Mouse (Mus musculus) spleen, adult 12 weeks (tissue): Measurements from ENCODE around the gene Sidt1.

ENCODE experiments used
- DNase-seq: peaks from one replicate; pipeline ENCODE4 v3.0.0; 2022; ENCODE audit warnings: low spot score

The Sidt1 gene

DNA sequence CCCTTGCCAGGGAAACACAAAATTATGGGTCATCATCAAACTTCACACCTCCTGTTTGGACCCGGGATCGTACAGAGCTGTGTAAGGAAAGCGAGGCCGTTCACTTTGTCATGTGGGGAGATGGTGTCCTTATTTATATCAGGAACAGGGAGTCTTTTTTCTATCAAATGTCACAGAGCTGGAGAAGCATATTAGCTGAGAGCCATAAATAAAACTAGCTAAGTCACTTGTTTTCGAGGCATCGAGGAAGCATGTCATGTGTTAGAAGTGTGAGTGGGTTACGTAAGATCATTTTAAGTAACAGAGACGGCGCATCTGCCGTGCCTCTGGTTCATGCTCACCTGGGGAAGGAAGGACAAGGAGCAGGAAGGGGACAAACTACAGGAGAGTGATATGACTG lies 83.0 kb downstream of the Sidt1 start:
- DNase-seq: no peak

DNA sequence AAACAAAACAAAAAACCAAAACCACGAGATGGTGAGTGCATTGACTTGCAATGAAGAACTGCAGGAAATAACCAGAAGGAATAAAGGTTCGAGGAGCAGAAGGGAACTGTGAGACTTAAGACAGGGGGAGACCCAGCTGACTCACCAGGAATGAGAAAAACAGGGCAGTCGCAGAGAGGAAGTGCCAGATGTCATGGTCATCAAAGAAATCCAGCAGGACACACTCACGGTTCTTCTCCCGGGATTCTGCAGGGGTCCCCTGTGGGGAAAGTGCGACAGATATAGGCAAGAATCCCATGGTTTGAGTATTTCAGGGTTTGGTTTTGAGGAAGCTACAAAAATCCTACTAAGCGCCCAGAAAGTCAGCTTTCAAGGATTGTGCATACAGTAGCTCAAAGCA lies 89.7 kb downstream of the Sidt1 start:
- DNase-seq: no peak

DNA sequence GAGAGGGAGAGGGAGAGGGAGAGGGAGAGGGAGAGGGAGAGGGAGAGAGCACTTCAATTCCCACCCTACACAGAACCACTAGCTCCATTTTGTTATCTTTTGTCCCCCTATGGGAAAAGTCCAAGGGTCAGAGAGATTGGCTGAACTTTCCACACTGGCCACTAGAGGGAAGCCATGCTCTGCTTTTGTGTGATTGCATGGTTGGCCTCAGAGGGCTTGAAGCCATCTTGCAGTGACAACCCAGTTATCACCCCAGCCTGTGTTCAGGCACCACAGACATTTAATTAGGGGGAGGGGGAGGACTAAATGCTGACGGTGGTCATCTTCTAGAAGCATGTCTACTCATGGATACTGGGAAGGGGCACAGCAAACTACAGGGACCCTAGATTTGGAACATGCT lies 90.4 kb downstream of the Sidt1 start:
- peak; percentile 38 for DNase-seq

DNA sequence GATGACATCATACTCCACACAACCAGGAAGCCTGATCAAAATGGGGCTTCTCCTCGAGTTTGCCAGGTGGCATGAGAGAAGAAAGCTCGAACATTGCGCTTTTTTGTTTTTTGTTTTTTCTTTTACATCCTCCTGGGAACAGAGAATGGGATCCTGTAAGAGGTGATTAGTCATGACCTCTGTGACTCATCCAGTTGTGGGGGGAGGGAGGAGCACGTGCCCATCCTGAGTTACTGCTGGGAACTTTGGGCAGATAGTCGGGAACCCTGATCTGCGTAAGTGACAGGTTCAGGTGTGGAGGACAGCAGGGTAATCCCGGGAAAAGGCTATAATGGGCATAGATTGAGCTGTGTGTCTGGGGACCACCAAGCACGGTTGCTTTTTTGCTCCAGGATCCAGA lies 92.6 kb downstream of the Sidt1 start:
- DNase-seq: no peak

DNA sequence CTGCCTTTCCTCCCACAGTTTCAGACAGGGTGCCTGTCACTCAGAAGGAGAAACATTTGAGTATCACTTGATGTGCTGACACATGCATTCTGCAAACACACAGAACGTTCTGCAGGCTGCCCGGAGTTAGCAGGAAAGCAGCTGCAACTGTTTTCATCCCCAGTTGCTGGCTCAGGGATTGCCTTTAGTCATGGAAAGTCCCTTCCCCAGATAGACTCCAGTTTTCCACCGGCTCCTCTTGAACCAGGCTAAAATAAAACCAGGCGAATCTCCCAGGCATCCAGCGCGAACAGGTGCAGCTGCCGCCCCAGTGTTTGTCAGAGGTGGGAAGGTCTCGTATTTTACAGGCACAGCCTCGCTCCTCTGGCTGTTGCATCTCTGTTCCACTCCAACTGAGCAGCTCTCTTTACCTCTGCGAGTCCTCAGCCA lies 94.1 kb downstream of the Sidt1 start:
- DNase-seq: no peak

DNA sequence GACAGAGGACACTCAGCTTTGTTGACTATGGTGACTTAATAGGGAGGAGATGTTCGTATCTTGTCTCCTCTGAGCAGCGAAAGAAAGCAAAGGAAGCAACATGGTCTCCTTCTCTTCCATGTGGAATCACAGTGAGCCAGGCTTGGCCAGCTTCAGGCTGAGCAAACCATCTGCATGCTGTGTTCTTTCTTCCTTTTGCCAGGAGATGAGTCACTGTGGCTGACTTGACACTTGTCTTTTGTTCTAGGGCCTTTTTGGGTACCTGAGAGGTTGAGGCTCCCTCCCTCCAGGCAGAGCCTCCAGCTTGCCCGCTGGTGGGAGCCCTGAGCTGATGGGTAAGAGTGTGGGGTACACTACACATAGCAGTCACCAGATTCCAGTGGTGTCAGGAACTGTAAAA lies 95.2 kb downstream of the Sidt1 start:
- no peak for DNase-seq

DNA sequence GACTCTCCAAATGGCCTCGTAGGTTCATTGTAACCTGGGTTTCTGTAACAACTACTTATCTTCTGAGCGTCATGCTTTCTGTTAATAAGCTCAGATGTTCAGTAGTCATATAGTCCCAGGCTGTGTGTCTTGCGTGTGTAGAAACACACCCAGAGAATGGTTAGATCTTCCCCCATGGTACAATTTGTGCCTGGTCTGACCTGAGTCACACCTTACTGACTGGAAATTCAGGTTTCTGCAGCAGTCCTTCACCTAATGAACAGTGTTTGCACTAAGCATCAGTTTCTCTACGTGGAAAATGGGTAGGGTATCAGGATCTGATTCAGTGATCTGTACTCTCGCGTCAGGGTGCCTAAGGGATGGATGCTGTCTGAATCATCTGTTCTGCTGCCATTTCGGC lies 100.0 kb downstream of the Sidt1 start:
- no peak for DNase-seq

DNA sequence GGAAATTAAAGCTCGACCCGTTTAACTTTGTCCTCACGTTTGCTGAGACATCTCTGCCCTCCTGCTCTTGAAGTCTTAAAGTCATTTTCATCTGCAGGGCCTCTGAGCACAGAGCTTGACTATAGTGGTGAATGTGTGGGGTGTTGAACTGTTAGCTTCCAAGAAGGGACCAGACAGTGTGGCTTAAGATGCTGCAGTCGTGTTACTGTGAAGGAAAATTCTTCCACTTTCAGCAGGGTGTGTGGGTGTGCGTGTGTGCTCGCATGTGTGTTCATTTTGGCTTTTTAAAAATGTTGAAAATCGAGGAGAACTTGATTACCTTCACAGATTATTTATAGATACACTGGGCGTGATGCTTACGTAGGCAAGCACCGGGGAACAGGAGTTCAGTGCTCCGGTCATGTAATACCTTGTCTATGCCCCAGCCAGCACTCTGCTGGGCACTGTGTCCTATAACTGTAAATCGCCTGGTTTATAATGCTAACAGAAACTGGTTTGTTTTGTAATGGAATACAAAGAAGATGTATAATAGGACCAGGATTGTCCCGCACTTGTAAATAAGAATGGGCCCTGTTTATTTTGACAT lies 106.2 kb downstream of the Sidt1 start:
- no peak for DNase-seq

DNA sequence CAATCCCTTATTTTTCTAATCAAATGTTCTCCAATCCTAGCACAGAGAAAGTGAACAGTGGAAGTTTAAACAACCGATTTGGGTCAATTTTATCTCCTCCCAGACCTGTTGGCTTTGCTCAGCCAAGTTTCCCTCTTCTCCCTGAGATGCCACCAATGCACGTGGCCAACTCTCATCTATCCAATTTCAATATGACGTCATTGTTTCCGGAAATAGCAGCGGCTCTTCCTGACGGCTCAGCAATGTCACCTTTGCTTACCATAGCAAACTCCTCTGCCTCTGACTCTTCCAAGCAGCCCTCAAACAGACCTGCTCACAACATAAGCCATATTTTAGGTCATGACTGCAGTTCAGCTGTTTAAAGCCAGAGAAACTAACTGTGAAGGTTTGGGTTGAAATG lies 111.5 kb downstream of the Sidt1 start:
- DNase-seq: no peak

DNA sequence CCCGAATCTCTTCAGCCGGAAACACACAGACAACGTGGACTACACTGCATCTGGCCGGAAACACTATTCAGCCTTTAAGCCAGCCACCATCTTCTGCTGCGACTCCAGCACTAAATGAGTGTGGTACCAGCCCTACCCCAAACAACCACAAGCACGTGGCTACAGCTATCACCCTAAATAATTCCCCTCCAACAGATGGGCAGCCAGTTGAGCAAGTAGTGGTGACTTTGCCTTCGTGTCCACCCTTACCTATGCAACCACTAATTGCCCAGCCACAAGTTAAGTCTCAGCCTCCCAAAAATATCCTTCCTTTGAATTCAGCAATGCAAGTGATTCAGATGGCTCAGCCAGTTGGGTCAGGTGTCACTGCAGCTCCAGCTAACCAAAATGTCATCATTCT lies 116.6 kb downstream of the Sidt1 start:
- DNase-seq: no peak

DNA sequence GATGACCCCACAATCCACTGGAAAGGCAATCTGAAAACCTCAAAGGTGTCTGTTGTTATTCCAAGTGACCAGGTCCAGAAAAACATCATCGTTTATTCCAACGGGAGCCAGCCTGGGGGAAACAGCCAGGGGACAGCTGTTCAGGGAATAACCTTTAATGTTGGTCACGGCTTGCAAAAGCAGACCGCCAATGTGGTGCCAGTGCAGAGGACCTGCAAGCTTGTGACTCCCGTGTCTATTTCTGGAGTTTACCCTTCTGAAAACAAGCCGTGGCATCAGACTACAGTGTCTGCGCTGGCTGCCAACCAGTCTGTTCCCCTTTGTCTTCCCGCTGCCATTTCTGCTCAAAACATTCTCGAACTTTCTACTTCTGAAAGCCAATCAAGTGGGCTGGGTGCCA lies 117.5 kb downstream of the Sidt1 start:
- DNase-seq: no peak

DNA sequence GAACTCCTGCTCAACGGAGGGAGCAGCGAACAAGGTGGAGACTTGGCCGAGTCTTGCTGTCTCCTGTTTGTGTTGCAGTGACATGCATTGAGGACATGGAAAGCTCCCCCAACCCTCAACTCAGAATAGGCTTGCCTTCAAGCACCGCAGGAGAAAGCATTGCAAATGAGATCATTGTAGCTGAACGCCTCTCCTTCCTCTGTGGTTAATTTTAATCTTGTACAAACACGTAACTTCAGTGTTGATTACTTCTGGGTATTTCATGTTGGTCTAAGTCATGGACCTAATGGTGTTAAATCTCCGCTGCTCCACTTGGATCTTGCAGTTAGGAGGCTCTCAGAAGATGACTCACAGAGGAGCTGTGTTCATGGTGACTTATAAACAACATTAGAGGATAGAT lies 120.3 kb downstream of the Sidt1 start:
- DNase-seq: no peak

DNA sequence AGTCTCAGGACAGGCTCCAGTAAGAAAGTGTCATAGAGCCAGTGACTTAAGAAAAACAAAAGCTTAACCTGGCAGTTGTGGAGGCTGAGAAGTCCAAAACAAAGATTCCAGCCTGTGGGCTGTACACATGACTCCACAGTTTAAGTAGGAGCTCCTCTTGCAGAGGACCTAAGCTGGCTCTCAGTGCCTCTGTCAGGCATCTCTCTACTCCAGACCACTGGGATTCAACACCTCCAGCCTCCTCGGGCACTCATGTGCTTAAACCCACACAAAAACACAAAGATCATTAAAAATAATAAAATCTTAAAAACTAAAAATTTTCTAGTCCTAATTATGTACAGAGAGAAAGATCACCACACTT lies 122.0 kb downstream of the Sidt1 start:
- no peak for DNase-seq

DNA sequence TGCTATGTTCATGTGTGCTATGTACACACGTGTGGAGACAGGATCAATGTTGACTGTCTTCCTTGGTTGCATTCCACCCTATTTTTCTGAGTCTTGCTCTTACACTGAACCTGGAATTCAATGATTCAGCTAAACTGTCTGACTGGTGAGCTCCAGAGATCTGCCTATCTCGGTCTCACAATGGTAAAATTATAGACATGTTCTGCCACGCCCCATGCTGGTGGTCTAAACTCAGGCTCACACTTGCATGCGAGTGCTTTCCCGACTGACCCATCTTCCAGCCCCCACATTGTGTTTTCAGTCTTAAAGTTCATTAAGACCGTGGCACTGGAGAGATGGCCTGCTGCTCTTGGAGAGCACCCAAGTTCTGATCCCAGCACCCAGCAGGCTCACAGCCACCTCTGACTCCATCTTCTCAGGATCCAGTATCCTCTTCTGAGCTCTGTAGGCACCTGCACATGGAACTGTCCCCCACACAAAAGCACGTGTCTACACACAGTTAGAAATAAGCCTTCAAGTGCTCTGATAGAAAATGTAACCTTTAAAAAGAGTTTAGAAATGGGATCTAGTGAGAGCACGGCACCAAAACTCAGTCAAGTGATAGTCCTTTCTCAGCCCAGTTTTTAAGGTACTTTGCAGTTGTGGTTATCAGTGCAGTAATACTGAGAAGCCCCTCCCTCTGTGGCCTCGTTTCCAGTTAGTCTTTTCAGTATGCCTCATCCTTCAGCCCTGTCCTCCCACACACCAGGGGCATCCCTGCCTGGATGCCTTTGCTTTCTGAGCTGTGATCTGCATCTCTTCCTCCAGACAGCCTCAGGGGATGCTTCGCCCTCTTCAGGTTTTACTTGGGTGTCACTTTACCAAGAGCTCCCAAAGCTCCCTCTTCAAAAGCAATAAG lies 122.6 kb downstream of the Sidt1 start:
- no peak for DNase-seq

DNA sequence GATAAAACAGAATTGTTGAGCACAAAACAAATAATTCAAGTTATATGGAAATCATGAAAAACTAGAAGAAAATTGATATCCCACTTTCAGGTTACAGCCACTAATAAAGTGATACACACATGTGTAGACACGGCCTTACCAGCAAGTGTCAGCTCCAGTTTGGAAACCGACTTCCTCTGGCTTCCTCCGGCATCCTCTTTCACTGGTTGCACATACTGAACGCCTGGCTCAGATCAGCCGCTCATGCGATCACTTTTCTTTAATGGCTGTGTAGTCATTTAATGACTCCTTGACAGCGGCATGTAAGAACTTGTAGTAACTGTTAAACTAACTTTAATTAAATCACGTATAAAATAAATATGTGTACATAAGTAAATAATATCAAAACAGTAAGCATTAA lies 127.0 kb downstream of the Sidt1 start:
- no peak for DNase-seq

DNA sequence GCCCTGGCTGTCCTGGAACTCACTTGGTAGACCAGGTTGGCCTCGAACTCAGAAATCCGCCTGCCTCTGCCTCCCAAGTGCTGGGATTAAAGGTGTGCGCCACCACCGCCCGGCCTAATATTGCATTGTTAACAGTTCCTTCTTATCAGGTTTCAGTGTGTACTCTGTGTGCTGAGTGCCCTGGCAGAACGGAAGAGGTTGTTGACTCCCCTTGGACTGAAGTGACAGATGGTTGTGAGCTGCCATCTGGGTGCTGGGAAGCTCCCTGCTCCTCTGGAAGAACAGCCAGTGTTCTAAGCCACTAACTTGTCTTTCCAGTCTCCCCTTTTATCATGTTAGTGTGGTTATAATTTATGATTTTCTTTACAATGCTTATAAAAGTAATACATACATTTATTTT lies 128.7 kb downstream of the Sidt1 start:
- no peak for DNase-seq

DNA sequence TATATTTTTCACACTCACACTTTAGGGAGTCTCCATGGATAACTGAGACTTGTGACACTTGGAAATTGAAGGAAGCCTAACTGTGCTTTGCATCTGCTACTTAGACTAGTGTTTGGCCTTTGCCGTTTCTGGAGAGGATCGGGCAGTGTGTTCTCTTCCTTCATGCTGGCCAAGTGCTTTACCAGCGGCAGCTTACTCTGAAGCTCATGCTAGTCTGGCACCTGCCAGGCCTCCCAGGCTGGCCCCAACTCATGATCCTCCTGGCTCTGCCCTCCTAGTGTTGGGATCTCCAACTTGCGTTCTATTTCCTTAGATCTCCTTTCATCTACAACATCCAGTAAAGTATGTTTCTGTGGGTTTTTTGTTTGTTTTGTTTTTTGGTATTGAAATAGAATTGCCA lies 132.8 kb downstream of the Sidt1 start:
- DNase-seq: no peak

DNA sequence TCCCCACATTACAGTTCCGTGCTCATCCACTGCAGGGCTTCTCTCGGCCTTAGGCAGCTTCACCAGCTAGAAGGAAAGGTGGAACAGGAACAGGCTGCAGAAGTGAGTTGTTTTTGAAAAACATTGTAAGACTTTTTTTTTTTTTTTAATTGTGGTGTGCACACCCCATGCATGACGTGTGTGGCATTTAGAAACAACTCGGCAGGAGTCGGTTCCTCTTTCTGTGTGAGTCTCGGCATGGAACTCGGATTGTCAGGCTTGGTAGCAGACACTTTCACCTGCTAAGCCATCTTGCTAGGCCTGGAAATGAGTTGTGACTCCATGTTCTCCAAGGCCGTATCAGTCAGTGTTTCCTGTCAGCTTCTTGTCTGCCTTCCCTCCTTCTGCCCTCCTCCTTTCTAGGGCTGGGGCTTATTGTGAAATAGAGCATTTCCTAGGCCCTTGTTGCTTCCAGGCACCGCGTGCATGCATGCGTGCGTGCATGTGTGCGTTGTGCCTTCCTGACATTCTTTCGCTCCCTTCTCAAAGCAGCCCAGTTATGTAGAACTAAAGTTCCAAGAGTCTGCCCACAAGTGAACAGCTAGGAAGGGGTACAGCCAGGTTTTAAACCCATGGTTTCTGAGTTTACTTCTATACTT lies 133.8 kb downstream of the Sidt1 start:
- DNase-seq: peak; percentile 38

DNA sequence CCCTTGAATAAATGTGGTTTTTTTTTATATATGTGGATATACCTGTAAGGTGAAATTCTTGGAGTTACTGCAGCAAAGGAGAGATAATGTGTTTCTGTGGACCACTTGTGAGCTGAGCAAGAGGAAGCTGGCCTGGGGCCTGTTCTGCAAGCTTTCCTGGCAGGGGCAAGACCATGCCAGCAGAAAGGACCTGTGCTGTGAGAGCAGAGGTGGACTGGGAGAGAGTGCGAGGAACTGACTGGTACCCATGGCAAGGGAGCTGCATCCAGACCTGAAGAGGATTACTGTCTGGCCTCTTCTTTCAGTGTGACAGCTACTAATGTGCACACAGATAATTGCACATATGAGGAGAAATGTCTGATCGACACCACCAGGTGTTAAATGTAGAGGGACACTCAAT lies 142.0 kb downstream of the Sidt1 start:
- DNase-seq: no peak
